Mouse (Mus musculus) neural tube, embryonic 11.5 days (tissue): ENCODE data around the gene Mus81. TPM values are rescaled to one million over a fixed set of nuclear protein-coding genes. Genes with fewer than 3 reads are reported as not detected.

ENCODE experiments used
- ATAC-seq: fragments of 200-750 bp; cut with Nextera tagmentation; 2 replicates; pipeline ENCODE4 v1.8.0; 2017; ENCODE audit warnings: moderate number of reproducible peaks, mild to moderate bottlenecking, moderate TSS enrichment, moderate library complexity; ENCODE audit not compliant: insufficient read depth, low FRiP score, low TSS enrichment
- DNase-seq: peaks from one replicate; pipeline ENCODE4 v3.0.0-alpha.2; 2015; ENCODE audit warnings: low spot score
- H3K27ac ChIP-seq: fragments of 300-500 bp; sonication (generic); 2 replicates; pipeline ENCODE4 v1.5.1; 2014; ENCODE audit warnings: low read depth, mild to moderate bottlenecking, low read length
- H3K27me3 ChIP-seq: fragments of 300-500 bp; sonication (generic); 2 replicates; pipeline ENCODE4 v1.6.1; 2014; ENCODE audit warnings: mild to moderate bottlenecking, low read length, mixed read lengths; ENCODE audit not compliant: control insufficient read depth, insufficient read depth
- H3K36me3 ChIP-seq: fragments of 300-500 bp; sonication (generic); 2 replicates; pipeline ENCODE4 v1.6.1; 2014; ENCODE audit warnings: mild to moderate bottlenecking, low read length, moderate library complexity, mixed read lengths; ENCODE audit not compliant: control insufficient read depth, insufficient read depth
- H3K4me1 ChIP-seq: fragments of 300-500 bp; sonication (generic); 2 replicates; pipeline ENCODE4 v1.6.1; 2014; ENCODE audit warnings: low read length, mixed read lengths; ENCODE audit not compliant: control insufficient read depth, insufficient read depth
- H3K4me2 ChIP-seq: fragments of 300-500 bp; sonication (generic); 2 replicates; pipeline ENCODE4 v1.6.1; 2014; ENCODE audit warnings: low read depth, mild to moderate bottlenecking, moderate library complexity
- H3K4me3 ChIP-seq: fragments of 300-500 bp; sonication (generic); 2 replicates; pipeline ENCODE4 v1.5.1; 2014; ENCODE audit warnings: low read depth, low read length
- H3K9ac ChIP-seq: fragments of 300-500 bp; sonication (generic); 2 replicates; pipeline ENCODE4 v1.6.1; 2014; ENCODE audit warnings: mild to moderate bottlenecking, low read length
- H3K9me3 ChIP-seq: fragments of 300-500 bp; sonication (generic); 2 replicates; pipeline ENCODE4 v1.6.1; 2016; ENCODE audit warnings: low read length; ENCODE audit not compliant: control insufficient read depth
- WGBS: fragments of 180-500 bp; shearing (Covaris S2); extraction: QIAGEN DNeasy Blood & Tissue Kit; methylation state at CpG from one replicate; pipeline ENCODE4 v1.1.7; 2014; 5-methylcytosine and 5-hydroxymethylcytosine counted together
- polyA plus RNA-seq: library from polyadenylated mRNA; unstranded; fragments of >200 nt; fragmentation: Nextera tagmentation; extraction: Ambion mirVana; gene quantifications from 2 replicates; pipeline ENCODE4 v1.2.1, GENCODE M21; 2014

The Mus81 gene
- polyA plus RNA-seq, 1 experiment from 2014 or later = 41.9 TPM

DNA sequence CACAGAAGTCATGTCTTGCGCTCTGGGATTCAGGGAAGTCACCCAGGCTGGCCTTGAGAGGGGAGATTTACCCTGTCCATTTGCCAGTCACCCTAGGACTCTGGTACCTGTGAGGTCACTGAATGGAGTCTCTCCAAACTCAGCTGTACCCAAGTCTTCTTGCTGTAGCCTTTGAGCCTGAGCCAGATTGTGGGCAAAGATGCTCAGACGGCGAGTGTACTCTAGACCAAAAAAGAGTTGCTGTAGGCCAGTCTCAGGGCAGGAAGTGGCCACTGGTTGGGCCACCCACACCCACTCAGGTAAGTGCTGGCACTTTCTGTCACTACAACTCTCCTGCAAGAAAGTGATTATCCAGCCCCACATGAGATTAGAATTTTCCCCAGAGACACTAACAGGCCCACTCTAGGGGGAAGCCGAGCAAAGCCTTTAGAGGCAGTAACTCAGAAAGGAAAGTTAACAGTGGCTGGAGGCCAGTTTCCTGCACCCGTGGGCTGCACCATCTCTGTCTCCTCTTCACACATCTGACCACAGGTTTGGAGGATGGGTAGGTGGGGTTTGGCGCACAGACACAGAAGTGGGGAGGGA lies 21.2 kb downstream of the Mus81 start:
- Histone ChIP-seq H3K4me1 (peaks cover 2% of the 10 kb centered on the region; the same call in 1 of the 2 replicates), H3K9ac (no peak overlapping the region), H3K36me3 (peaks cover 12% of the 10 kb centered on the region), H3K4me2 (no peak overlapping the region), H3K27ac (no peak overlapping the region), H3K4me3 (no peak overlapping the region), H3K9me3 (no peaks in the 10 kb centered on the region), H3K27me3 (no peaks in the 10 kb centered on the region)
- DNase-seq (no peak), ATAC-seq (no peak)
- WGBS = 95% methylated on average over 6 of the region's 6 CpGs

DNA sequence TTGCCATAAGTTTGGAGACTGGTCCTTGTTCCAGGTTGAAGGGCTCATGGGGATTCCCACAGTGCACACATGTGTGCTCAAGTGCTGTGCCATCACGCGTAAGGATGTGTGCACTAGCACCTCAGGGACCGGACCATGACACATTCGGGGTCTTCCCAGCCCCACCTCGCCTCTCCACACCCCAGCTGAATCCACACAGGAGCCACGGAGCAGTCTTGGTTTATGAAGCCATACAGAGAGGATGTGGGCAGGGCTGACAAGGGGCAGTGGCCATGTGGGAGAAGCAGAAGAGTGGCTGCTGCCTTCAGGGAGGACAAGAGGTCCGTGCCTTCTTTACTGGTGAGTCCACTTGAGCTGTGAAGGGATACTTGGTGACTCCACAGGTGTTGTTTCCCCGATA lies 23.2 kb downstream of the Mus81 start:
- Histone ChIP-seq H3K27me3 (no peaks in the 10 kb centered on the region), H3K36me3 (peaks cover 12% of the 10 kb centered on the region), H3K4me2 (no peak overlapping the region), H3K4me3 (no peak overlapping the region), H3K9me3 (no peaks in the 10 kb centered on the region), H3K4me1 (peaks cover 8% of the 10 kb centered on the region), H3K27ac (no peak overlapping the region), H3K9ac (no peak overlapping the region)
- DNase-seq (no peak), ATAC-seq (no peak)
- WGBS = 91% methylated on average over 8 of the region's 8 CpGs

DNA sequence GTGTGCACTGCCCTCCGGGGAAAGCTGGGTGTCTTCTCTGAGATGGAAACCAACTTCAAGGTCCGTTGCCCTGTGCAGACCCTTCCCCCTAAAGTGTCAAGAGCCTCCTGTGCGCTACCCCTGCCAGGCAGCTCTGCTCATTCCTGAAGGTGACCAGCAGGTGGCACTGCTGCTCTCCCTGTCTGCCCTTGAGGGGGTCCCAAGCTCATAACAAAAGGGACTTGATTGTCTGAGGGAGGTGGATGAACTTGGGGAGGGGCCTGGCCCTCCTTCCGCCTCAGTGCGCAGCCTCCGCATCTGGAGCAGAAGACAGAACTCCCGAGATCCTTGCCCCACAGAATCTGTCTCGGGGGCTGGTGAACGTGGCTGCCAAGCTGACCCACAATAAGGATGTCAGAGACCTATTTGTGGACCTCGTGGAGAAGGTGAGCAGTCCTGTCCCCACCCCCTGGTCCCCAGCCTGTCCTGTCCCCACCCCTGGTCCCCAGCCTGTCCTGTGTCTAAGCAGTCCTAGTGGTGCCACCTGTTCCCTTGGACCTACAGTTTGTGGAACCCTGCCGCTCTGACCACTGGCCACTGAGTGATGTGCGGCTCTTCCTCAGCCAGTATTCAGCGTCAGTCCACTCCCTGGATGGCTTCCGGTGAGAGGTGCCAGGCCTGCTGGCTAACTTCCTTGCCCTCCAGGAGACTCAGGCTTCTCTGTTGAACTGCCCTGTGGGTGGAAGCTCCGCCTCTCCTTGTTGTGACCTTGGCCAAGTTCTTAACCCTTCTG lies 24.2 kb downstream of the Mus81 start:
- peak overlapping the region; percentile 22 for H3K4me3 ChIP-seq
- H3K4me1 ChIP-seq = peaks cover 8% of the 10 kb centered on the region
- peak; percentile 83 for DNase-seq
- peaks cover 12% of the 10 kb centered on the region for H3K36me3 ChIP-seq
- no peaks in the 10 kb centered on the region for H3K27me3 ChIP-seq
- peak overlapping the region; percentile 36 for H3K4me2 ChIP-seq
- peak overlapping the region; percentile 20; the same call in 1 of the 2 replicates for H3K27ac ChIP-seq
- no peaks in the 10 kb centered on the region for H3K9me3 ChIP-seq
- H3K9ac ChIP-seq = peak overlapping the region; percentile 31; the same call in 1 of the 2 replicates
- 52% methylated on average over 15 of the region's 15 CpGs for WGBS
- peak; percentile 43; the same call in 1 of the 2 replicates for ATAC-seq

DNA sequence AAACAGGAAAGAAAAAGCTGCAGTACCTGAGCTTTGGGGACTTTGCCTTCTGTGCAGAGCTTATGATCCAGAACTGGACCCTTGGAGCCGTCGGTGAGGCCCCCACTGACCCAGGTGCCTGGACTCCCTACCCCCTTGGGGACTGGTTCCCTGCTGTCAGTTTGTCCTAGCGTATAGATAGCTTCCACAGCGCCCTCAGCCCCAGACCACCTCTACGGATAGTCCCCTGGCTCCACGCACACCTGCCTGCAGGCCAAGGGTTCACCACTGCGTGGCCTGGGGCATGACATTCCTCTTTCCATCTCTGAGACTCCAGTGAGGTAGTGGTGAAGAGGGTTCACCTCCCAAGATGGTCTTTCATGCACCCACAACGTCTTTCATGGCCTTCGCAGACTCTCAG lies 25.0 kb downstream of the Mus81 start:
- Histone ChIP-seq H3K9me3 (no peaks in the 10 kb centered on the region), H3K36me3 (peaks cover 12% of the 10 kb centered on the region), H3K9ac (no peak overlapping the region), H3K27me3 (0 out of 2 replicates have a peak, but pooled peaks cover 3% of the 10 kb centered on the region), H3K4me3 (no peak overlapping the region), H3K27ac (no peak overlapping the region), H3K4me1 (peaks cover 8% of the 10 kb centered on the region), H3K4me2 (no peak overlapping the region)
- DNase-seq (no peak), ATAC-seq (no peak)
- WGBS = 93% methylated on average over 9 of the region's 9 CpGs

DNA sequence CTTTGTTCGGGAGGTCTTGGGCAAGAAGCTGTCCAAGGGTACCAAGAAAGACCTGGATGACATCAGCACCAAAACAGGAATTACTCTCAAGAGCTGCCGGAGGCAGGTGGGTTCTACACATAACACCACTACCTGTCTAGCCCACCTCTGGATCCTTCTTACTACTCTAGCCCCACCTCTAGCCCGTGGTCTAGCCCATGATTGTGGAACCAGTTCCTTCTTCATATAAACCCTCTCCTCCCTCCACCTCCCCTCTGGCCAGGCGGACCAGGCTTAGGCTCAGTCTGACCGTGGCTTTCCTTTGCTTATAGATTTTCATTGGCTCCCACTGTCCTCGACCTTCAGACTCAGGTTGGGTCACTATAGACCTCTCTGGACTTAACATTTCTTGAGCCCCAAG lies 26.8 kb downstream of the Mus81 start:
- Histone ChIP-seq H3K27ac (no peak overlapping the region), H3K9ac (no peak overlapping the region; the same call in 1 of the 2 replicates), H3K27me3 (0 out of 2 replicates have a peak, but pooled peaks cover 3% of the 10 kb centered on the region), H3K36me3 (peaks cover 8% of the 10 kb centered on the region), H3K9me3 (no peaks in the 10 kb centered on the region), H3K4me1 (peaks cover 13% of the 10 kb centered on the region), H3K4me3 (peak overlapping the region; percentile 57), H3K4me2 (peak overlapping the region; percentile 97)
- WGBS = 88% methylated on average over 6 of the region's 6 CpGs
- DNase-seq (no peak), ATAC-seq (no peak)

DNA sequence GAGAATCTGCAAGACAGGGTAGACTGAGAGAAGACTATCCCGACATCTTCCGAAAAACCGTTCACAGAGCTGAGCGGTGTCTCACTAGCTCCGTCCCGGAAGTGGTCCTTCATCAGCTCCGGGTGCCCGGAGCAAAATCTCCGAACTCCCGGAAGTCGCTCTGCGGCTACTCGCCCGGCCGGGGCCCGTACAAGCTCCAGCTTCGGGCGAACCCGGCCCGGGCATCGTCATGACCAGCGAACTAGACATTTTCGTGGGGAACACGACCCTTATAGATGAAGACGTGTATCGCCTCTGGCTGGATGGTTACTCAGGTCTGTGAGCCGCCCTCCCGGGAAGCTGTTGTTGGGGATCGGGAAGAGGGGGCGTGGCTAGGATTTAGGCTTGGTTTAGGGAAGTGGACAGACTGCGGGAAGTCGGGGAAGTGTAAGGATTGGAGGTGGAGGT lies 27.7 kb downstream of the Mus81 start, which contains the start of gene Fibp:
Gene Fibp, plus strand, starts transcription at position 151 of the 447 bp plus-strand sequence.
- under 1% methylated on average over 32 of the region's 32 CpGs for WGBS
- DNase-seq (peak; percentile 90), ATAC-seq (peak; percentile 45; the same call in 1 of the 2 replicates)
- H3K27me3 ChIP-seq = 0 out of 2 replicates have a peak, but pooled peaks cover 3% of the 10 kb centered on the region
- H3K9me3 ChIP-seq = no peaks in the 10 kb centered on the region
- H3K36me3 ChIP-seq = peaks cover 8% of the 10 kb centered on the region
- peak within 1 kb of the TSS; percentile 57 for H3K4me3 ChIP-seq
- peak within 1 kb of the TSS; percentile 66 for H3K9ac ChIP-seq
- H3K4me2 ChIP-seq = peak within 1 kb of the TSS; percentile 97
- 0 out of 2 replicates have a peak within 1 kb of the TSS, but pooled peaks have one; percentile 0 for H3K27ac ChIP-seq
- peaks cover 21% of the 10 kb centered on the region for H3K4me1 ChIP-seq

DNA sequence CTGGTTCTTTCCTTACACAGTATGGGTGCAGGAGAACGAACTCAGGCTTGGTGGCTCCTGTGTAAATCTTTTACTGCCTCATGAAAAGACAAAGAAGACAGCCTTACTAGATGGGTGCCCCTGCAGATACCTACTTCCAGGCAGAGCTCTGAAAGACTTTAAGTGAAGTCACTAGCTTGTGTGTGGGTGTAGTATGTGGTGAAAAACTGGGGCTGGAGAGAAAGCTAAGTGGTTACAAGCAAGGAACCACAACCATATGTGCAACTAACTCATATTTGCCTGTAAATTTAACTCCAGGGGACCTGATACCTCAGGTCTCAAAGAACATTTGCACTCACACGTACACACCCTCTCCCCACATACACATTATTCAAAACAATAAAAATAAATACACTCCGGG lies 28.3 kb downstream of the Mus81 start:
- Histone ChIP-seq H3K4me2 (peak overlapping the region; percentile 97), H3K4me1 (peaks cover 21% of the 10 kb centered on the region), H3K27ac (no peak overlapping the region), H3K27me3 (0 out of 2 replicates have a peak, but pooled peaks cover 3% of the 10 kb centered on the region), H3K9ac (peak overlapping the region; percentile 66), H3K36me3 (peaks cover 4% of the 10 kb centered on the region), H3K4me3 (peak overlapping the region; percentile 57), H3K9me3 (no peaks in the 10 kb centered on the region)
- WGBS = 21% methylated on average over 3 of the region's 3 CpGs
- DNase-seq (no peak), ATAC-seq (no peak)

DNA sequence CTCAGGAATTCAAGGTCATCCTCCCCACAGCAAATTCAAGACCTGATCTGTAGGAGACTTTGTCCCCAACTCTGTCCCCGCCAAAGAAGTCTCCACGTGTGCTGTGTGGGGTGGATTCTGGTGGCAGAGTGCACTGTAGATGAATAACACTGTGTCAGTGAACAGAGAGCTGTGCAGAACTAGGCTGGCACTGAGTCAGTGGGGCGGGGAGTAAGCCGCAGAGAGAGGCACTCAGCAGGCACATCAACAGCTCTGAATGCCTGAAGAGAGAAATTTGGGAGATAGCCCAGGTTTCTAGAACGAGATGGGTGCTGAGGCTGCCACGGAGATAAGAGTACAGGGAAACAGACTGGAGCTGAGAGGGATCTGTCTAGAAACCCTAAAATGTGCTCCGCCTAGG lies 29.2 kb downstream of the Mus81 start:
- Histone ChIP-seq H3K9me3 (no peaks in the 10 kb centered on the region), H3K4me3 (no peak overlapping the region), H3K36me3 (peaks cover 2% of the 10 kb centered on the region), H3K9ac (no peak overlapping the region), H3K27me3 (0 out of 2 replicates have a peak, but pooled peaks cover 3% of the 10 kb centered on the region), H3K4me2 (no peak overlapping the region), H3K27ac (no peak overlapping the region), H3K4me1 (peaks cover 19% of the 10 kb centered on the region)
- 71% methylated on average over 7 of the region's 7 CpGs for WGBS
- no peak for DNase-seq
- no peak for ATAC-seq
